Mouse (Mus musculus) hindbrain, embryonic 11.5 days (tissue): Measurements from ENCODE around the gene Uchl1. TPM values are rescaled to one million over a fixed set of nuclear protein-coding genes. Genes with fewer than 3 reads are reported as not detected.
A peak's percentile ranks its signal among the peaks of the same experiment; 100 is the strongest.

Source experiments
- ATAC-seq: fragments of 200-750 bp; cut with Nextera tagmentation; 2 replicates; pipeline ENCODE4 v1.8.0; 2017; ENCODE audit warnings: mild to moderate bottlenecking, moderate TSS enrichment, moderate library complexity; ENCODE audit not compliant: low FRiP score
- DNase-seq: peaks from one replicate; pipeline ENCODE4 v3.0.0-alpha.2; 2015; ENCODE audit warnings: low spot score
- H3K27ac ChIP-seq: fragments of 300-500 bp; sonication (generic); 2 replicates; pipeline ENCODE4 v1.5.1; 2014; ENCODE audit warnings: mild to moderate bottlenecking, low read depth, low read length
- H3K27me3 ChIP-seq: fragments of 300-500 bp; sonication (generic); 2 replicates; pipeline ENCODE4 v1.6.1; 2014; ENCODE audit warnings: mild to moderate bottlenecking, low read length, moderate library complexity, mixed read lengths; ENCODE audit not compliant: control insufficient read depth, insufficient read depth
- H3K36me3 ChIP-seq: fragments of 300-500 bp; sonication (generic); 2 replicates; pipeline ENCODE4 v1.6.1; 2014; ENCODE audit warnings: mild to moderate bottlenecking, low read length, moderate library complexity, mixed read lengths; ENCODE audit not compliant: control insufficient read depth, insufficient read depth
- H3K4me1 ChIP-seq: fragments of 300-500 bp; sonication (generic); replicated peaks from 2 replicates; pipeline ENCODE4 v1.6.1; 2014; ENCODE audit warnings: low read length, mixed read lengths; ENCODE audit not compliant: control insufficient read depth, insufficient read depth
- H3K4me2 ChIP-seq: fragments of 300-500 bp; sonication (generic); replicated peaks from 2 replicates; pipeline ENCODE4 v1.6.1; 2014; ENCODE audit warnings: mild to moderate bottlenecking, low read depth, low read length
- H3K4me3 ChIP-seq: fragments of 300-500 bp; sonication (generic); 2 replicates; pipeline ENCODE4 v1.5.1; 2014; ENCODE audit warnings: low read depth, low read length
- H3K9ac ChIP-seq: fragments of 300-500 bp; sonication (generic); 2 replicates; pipeline ENCODE4 v1.6.1; 2014; ENCODE audit warnings: low read depth, low read length
- H3K9me3 ChIP-seq: fragments of 300-500 bp; sonication (generic); 2 replicates; pipeline ENCODE4 v1.6.1; 2016; ENCODE audit warnings: low read length; ENCODE audit not compliant: control insufficient read depth
- WGBS: fragments of 180-500 bp; shearing (Covaris S2); extraction: QIAGEN DNeasy Blood & Tissue Kit; methylation state at CpG from one replicate; pipeline ENCODE4 v1.1.7; 2014; 5-methylcytosine and 5-hydroxymethylcytosine counted together
- polyA plus RNA-seq: library from polyadenylated mRNA; unstranded; fragments of >200 nt; fragmentation: Nextera tagmentation; extraction: Ambion mirVana; gene quantifications from 2 replicates; pipeline ENCODE4 v1.2.1, GENCODE M21; 2014

The Uchl1 gene
- polyA plus RNA-seq, 1 experiment from 2014 or later: 428 TPM

DNA sequence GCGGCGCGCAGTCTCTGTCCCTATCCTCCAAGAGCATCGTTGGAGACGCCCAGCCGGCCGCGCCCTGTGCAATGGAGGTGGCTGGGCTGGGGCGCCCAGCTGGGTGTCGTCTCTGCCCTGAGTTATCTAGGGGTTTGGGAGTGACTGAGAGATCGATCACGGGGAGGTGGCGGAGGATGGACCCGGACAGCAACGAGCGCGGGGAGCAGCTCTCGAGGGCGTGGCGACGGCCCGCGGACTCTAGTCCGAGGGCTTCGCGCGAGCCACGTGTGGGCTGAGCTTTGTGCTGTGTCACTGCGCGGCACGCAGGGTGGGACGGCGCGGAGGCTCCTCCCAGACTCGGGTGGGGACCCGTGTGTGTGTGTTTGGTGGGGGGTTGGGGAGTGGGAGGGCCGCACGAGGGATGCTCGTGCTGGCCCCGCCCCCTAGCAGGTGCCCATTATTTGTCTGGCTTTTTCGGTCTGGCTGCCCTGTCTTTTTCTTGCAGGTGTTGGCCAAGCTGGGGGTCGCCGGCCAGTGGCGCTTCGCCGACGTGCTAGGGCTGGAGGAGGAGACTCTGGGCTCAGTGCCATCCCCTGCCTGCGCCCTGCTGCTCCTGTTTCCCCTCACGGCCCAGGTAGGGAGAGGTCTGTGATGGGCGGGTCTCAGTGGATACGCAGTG is 696 bp downstream of the Uchl1 start:
- Histone ChIP-seq H3K4me2 (peak overlapping the region; percentile 95), H3K36me3 (no peaks in the 10 kb centered on the region), H3K27me3 (no peaks in the 10 kb centered on the region; the same call in 1 of the 2 replicates), H3K4me1 (peaks cover 5% of the 10 kb centered on the region; the same call in 1 of the 2 replicates), H3K9ac (peak overlapping the region; percentile 66), H3K27ac (peak overlapping the region; percentile 51), H3K4me3 (peak overlapping the region; percentile 79), H3K9me3 (no peaks in the 10 kb centered on the region)
- under 1% methylated on average over 49 of the region's 51 CpGs for WGBS
- DNase-seq (peak; percentile 76), ATAC-seq (peak; percentile 83)

DNA sequence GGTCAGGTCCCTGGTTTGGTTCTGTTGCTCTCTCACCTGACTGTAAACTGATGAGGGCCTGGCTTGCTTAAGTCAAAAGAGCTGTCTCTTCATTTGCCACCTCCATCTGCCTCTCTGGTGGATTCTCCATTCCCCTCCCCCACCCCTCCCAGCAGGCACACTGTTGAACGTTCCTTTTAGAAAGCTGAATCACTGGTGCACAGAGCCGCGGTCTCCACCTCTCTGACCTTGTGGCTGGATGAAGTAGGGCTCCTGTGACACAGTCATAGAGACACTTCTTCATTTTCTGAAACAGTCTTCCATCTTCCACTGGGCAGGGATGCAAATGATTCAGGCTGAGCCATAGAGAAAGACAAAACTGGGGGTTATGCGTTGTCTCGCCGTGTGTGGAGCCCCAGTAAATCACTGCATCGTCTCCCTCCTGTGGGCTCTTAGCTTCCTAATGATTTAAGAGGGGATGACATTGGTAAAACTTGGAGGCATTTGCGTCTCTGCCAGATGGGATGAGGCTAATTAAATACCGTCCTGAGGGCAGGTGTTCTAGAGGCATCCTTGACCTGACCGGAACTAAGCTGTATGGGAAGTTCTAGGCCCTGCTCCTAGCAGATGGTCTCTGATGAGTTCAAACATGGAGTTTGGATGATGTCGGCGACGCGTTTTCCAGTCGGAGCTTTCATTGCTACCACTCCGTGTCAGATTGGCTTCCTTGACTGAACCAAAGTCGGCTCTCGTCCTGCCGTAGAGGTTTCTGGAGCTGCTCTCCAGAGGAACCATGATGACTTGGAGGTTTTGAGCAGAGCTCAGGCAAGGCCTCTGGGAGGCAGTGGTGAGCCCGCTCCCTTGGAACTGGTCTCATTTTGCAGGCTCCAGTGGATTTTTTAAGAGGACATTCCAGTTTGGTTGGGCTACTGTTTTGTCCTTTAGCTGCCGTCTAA is 1.8 kb downstream of the Uchl1 start:
- WGBS: 70% methylated on average over 21 of the region's 21 CpGs
- H3K4me1 ChIP-seq: peaks cover 5% of the 10 kb centered on the region; the same call in 1 of the 2 replicates
- peak; percentile 28 for DNase-seq

DNA sequence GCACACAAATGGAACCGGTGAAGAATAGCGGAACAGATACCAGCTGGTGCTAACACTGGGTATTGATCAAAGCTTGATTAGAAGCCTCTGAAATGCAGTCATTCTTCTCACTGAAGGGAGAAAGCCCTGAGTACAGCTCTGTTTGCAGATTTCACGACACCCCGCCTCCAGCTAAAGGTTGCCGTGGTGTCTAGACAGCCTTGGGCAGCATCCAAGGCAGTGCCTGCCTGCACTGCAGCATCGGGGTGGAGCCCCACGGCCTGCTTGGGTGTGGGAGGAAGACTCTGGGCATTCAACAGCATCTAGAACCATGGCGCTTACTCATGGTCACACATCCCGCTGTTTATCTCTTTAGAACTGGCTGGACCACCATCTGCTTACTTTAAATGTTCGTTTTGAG is 3.3 kb downstream of the Uchl1 start:
- no peak for ATAC-seq

More for the DNA sequence above, 1.8 kb downstream of the Uchl1 start:
- Histone ChIP-seq H3K4me2 (peak overlapping the region; percentile 95), H3K36me3 (peaks cover 2% of the 10 kb centered on the region; the same call in 1 of the 2 replicates), H3K9me3 (no peaks in the 10 kb centered on the region), H3K4me3 (peak overlapping the region; percentile 79), H3K27ac (no peak overlapping the region), H3K27me3 (no peaks in the 10 kb centered on the region; the same call in 1 of the 2 replicates), H3K9ac (peak overlapping the region; percentile 66; the same call in 1 of the 2 replicates)
- no peak for ATAC-seq

DNA sequence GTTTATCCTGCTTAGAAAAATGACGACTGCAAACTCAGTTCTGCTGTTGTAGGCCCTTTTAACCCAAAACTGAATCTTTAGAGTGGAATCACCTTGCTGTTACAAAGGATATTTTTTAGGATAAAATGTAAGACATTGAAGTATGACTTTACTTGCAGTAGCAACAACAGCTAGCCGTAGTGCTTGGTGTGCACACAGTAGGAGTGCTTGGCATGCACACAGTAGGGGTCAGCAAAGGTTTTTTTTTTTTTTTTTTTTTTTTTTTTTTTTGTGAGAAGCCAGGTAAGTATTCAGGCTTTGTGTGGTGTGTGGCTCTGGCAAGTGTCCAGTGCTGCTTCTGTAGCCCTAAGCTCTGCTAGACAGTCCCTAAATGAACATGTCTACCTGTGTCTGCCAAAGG is 10.0 kb downstream of the Uchl1 start:
- no peak overlapping the region for H3K4me3 ChIP-seq
- no peak overlapping the region for H3K4me2 ChIP-seq
- no peaks in the 10 kb centered on the region for H3K4me1 ChIP-seq
- no peak overlapping the region for H3K27ac ChIP-seq
- no peaks in the 10 kb centered on the region for H3K9me3 ChIP-seq
- no peak overlapping the region for H3K9ac ChIP-seq
- DNase-seq: no peak
- WGBS: 85% methylated on average over 2 of the region's 2 CpGs
- H3K36me3 ChIP-seq: peaks cover 7% of the 10 kb centered on the region; the same call in 1 of the 2 replicates
- no peak for ATAC-seq
- H3K27me3 ChIP-seq: no peaks in the 10 kb centered on the region

More for the DNA sequence above, 3.3 kb downstream of the Uchl1 start:
- Histone ChIP-seq H3K9ac (no peak overlapping the region), H3K4me1 (peaks cover 5% of the 10 kb centered on the region; the same call in 1 of the 2 replicates), H3K27me3 (no peaks in the 10 kb centered on the region; the same call in 1 of the 2 replicates), H3K36me3 (peaks cover 5% of the 10 kb centered on the region; the same call in 1 of the 2 replicates), H3K4me2 (no peak overlapping the region), H3K9me3 (no peaks in the 10 kb centered on the region), H3K27ac (no peak overlapping the region), H3K4me3 (no peak overlapping the region)
- WGBS: 68% methylated on average over 10 of the region's 10 CpGs
- DNase-seq: no peak

DNA sequence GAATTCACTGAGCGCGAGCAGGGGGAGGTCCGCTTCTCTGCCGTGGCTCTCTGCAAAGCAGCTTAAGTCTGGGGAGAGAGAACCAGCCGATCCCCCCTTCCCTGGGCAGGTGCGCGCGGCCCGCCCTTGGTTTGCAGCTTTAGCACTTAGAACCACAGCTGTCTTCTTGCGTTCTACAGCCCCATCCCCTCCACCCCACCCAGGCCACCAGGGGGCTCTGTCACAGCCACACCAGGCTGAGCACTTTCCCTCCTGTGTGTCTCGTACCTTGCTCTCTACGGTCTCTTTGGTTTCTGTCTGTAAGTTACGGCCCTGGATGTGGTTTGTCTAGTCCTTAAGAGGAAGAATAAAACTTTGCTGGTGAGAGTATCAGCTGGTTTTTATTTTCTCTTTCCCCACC is 11.0 kb downstream of the Uchl1 start:
- WGBS: 89% methylated on average over 13 of the region's 13 CpGs
- Histone ChIP-seq H3K36me3 (peaks cover 7% of the 10 kb centered on the region; the same call in 1 of the 2 replicates), H3K4me3 (no peak overlapping the region)

DNA sequence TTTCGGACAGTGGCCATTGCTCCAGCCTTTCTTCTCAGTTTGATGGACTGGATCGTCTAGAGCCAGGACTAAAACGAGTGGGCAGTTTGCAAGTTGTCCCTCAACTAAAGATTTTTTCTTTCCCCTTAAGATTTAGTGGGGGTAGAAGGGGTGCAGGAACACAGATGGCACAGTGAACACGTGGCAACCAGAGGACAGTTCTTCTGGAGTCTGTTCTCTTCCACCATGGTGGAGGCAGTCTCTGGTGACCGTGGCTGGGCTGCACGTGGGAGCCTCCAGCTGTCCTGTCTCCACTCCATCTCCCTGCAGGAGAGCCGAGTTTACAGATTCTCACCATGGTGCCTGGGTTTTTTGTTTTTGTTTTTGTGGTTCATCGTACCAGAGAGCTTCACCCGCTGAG is 11.8 kb downstream of the Uchl1 start:
- no peak overlapping the region for H3K9ac ChIP-seq
- H3K4me1 ChIP-seq: no peaks in the 10 kb centered on the region
- no peaks in the 10 kb centered on the region for H3K27me3 ChIP-seq
- H3K9me3 ChIP-seq: no peaks in the 10 kb centered on the region
- no peak for ATAC-seq
- WGBS: 76% methylated on average over 9 of the region's 9 CpGs
- no peak overlapping the region for H3K4me3 ChIP-seq
- DNase-seq: no peak
- H3K4me2 ChIP-seq: no peak overlapping the region
- no peak overlapping the region for H3K27ac ChIP-seq
- H3K36me3 ChIP-seq: 0 out of 2 replicates have a peak, but pooled peaks cover 5% of the 10 kb centered on the region

More for the DNA sequence above, 11.0 kb downstream of the Uchl1 start:
- H3K27me3 ChIP-seq: no peaks in the 10 kb centered on the region
- no peak overlapping the region for H3K27ac ChIP-seq
- DNase-seq: no peak
- H3K9me3 ChIP-seq: no peaks in the 10 kb centered on the region
- ATAC-seq: no peak
- no peak overlapping the region for H3K4me2 ChIP-seq
- H3K9ac ChIP-seq: no peak overlapping the region
- no peaks in the 10 kb centered on the region for H3K4me1 ChIP-seq

DNA sequence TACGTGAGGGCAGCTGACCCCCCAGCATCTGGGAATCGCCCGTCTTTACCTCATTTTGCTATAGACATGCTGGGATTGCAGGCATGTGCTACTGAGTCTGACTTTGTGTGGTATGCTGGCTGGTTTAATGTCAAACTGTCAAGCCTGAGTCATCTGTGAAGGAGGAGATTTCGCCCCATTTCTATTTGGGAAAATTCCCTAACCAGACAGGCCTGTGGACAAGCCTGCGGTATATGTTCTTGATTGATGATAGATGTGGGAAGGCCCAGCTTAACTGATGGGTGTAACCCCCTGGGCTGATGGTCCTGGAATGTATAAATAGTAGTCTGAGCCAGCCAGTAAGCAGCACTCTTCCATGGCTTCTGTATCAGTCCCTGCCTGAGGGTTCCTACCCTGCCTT is 12.4 kb downstream of the Uchl1 start:
- DNase-seq (no peak), ATAC-seq (no peak)
- H3K4me2 ChIP-seq: no peak overlapping the region
- H3K9me3 ChIP-seq: no peaks in the 10 kb centered on the region
- no peak overlapping the region for H3K27ac ChIP-seq
- no peaks in the 10 kb centered on the region for H3K27me3 ChIP-seq
- no peak overlapping the region for H3K9ac ChIP-seq
- no peaks in the 10 kb centered on the region for H3K4me1 ChIP-seq
- H3K36me3 ChIP-seq: 0 out of 2 replicates have a peak, but pooled peaks cover 5% of the 10 kb centered on the region
- H3K4me3 ChIP-seq: no peak overlapping the region
- 90% methylated on average over 5 of the region's 5 CpGs for WGBS

DNA sequence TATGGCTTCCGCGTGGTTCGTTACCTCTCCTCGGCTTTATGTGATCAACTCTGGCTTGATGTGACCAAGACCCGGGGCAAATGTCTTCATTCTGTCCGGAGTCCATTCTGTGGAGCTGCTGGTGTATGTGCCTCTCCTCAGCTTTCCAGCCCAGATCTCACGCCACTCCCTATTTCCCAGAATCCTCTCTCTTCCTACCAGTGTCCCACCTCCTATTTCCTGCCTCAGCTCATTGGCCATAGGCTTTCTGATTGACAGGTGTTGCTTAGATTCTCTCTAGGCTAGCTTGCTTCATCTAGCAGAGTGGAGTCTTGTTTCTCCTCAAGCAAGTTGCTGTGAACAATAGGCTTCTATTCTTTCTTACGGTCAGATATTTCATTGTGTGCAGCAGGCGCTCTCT is 13.9 kb downstream of the Uchl1 start:
- Histone ChIP-seq H3K27ac (no peak overlapping the region), H3K4me3 (no peak overlapping the region), H3K9ac (no peak overlapping the region), H3K36me3 (no peaks in the 10 kb centered on the region), H3K9me3 (no peaks in the 10 kb centered on the region), H3K4me1 (no peaks in the 10 kb centered on the region), H3K4me2 (no peak overlapping the region), H3K27me3 (no peaks in the 10 kb centered on the region)
- no peak for DNase-seq
- 90% methylated on average over 9 of the region's 9 CpGs for WGBS
- ATAC-seq: no peak
